Comparison of ENCODE assay signal across 13 mouse cellular contexts in genomic region chr15:79609226-79609625, GRCm38 (mm10). TPM values are rescaled to one million over a fixed set of nuclear protein-coding genes. Genes with fewer than 3 reads are reported as not detected.
"Had no signal": no experiment of that assay in that cellular context is flagged by ENCODE, and none has a peak within 500 bp of the region (broad histone marks: within the 10 kb centered on the region; RNA-seq: fewer than 3 reads in every experiment).

No protein-coding gene starts in this region.

- DNase-seq: left cerebral cortex, postnatal 4 days; liver; liver, embryonic 13.5 days; liver, postnatal 0 days; lung, adult 18-20 months; lung, adult 2 months; lung, embryonic 14.5 days; lung, postnatal 10 days; lung, postnatal 14 days; lung, postnatal 36 days; lung, postnatal 4 days; midbrain, embryonic 14.5 days had no signal

RNA-seq across cellular contexts. Expression of gene Dmc1, which starts 4.3 kb away (rescaled TPM):
- total RNA-seq: monocyte, adult 5-6 weeks had no signal
